Mouse (Mus musculus): ENCODE data around the gene Kras.

The Kras gene

DNA sequence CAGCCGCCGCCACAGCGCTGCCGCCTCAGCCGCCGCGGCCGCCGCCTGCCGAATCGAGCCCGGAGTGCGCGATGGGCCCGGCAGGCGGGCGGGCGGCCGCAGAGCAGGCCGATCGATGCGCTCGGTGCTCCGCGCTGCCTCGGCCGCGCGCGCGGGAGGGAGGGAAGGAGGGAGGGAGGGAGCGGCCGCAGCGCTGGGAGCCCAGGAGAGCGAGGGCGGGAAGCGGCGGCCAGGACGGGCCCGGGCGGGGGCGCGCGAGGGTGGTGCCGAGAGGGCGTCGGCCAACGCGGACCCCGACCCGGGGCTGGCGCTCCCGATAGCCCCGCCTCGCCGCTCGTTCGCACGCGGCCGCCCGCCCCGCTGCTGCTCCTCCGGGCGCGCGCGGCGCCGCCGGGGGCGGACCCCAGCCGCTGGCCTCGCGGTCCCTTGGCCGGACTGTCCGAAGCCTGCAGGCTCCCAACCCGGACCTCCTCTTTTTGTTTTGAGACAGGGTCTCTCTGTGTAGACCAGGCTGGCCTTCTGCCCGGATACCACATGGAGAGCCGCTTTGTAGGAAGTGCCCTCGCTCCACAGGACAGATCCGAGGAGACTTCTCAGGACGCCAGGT is at the start of gene Kras:
Gene Kras, minus strand, starts transcription at position 55 of the 607 bp plus-strand sequence.
- DNase-seq, result peak; percentile 90

DNA sequence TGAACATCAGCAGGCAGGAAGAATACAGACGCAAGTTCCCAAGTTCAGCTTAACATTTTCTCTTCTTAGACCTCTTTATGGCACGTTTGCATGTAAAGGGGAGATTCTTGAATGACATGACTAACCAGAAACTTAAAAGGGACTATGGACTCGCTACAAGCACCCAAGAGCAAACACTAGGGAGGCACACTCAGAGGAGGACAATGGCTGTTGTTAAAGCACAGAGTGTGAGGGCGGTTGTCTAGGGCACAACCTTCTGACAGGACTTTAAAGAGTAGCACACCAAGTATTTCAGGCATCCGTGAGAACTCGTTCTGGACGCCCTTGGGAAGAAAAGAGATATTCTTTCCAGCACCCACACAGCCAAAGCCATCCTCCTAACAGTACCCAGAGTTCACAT is 47.6 kb upstream of the Kras start:
- no peak for DNase-seq

DNA sequence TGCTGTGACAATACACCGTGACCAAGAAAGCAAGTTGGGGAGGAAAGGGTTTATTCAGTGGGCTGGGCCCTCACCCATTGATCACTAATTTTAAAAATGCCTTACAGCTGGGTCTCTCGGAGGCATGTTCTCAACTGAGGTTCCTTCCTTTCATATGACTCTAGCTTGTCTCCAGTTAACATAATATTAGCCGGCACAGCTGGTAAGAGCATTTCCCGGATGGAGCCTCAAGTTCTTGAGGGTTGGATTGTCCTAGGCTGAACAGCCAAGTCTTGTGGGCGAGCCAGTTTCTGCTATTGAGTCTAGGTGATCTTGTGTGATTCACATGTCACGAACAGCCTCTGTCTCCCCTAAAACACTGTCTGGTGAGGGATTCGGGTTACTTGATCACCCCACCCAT is 46.9 kb upstream of the Kras start:
- no peak for DNase-seq

DNA sequence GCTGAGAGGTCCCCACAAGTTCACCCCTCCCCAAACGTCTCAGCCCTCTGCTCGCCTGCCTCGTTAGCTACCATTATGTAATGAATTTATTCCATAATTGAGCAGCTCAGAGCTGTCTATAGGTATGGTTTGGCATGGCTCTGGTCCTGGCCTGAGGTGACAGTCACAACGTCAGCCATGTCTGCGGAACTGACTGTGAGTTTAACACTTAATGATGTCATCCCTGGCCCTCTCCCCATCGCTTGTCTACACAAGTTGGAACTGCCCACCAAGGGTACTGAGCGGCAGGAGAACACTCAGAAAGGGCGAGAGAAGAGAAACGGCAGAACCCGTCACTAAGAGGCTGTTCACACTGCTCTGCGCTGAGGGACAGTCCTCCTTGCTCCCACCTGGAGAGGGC is 45.1 kb upstream of the Kras start:
- DNase-seq, result no peak

DNA sequence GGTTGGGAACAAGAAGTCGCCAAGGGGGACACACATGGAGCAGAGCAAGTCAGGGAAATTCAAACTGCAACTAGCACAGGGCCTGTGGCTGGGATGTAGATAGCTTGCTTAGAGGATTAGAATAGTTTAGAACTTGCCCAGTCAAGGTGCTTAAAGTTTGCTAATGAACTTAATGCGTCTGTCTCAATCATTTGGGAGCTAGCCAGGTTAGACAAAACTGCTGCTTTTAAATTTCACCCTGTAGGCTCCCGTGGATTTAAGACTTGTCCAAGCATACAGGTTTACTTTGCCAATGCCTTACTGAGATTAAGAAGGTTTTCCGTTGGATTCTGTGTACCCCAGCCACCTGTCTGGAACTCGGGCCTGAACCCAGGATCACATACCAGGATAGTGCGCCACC is 43.1 kb upstream of the Kras start:
- DNase-seq, result no peak

DNA sequence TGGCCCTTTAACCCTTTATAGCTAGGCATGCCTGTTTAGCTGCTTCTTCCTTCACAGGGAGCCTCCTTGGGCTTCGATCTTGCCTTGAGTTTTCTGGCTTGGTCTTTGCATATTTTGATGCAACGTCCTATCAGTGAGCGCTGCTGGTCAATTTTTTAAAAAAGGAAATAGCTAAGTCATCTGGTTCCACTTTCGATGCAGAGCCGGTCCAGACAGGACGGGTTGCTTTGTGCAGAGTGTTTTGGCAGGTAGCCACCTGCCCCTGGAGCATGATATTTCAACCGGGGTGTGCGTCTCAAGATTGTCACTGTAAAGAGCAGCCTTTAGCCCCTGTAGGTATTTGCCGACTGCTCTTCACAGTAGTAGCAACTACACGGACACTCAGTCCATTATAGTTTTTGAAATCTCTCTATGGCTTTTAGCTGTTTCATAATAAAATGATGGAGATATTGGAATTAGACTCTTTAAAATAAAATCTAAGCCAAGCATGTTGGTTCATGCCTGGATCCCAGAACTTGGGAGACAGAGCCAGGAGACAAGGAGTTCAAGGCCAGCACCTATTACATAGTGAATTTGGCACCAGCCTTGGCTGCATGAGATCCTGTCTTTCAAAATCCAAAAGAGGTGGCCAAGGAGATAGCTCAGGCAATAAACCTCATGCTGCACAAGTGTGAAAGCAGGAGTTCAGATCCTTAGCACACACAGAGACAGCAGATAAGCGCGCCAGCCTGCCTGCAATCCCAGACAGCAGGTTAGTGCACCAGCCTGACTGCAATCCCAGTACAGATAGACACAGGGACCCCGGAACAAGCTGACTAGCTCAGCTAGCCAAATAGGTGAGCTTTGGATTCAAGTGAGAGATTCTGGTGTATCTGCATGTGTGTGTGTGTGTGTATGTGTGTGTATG is 41.6 kb upstream of the Kras start:
- DNase-seq, result no peak

DNA sequence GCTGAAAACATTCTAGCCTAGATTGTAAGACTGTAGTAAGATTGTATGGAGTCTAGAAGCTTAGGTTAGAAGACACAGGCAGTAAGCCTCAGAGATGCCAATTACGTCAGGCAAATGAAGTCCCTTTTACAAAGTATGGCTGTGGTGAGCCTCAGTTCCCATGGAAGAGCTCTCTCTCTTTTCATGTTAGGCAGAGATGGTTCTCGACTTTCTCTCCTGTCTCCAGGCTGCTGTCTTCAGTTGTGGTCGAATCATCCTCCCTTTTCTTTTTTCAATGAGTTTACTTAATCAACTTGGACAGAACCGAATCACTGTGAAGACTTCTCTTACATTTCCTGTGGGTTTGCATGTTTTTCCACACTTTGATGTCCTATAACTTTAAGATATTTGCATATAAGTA is 35.6 kb upstream of the Kras start:
- no peak for DNase-seq

DNA sequence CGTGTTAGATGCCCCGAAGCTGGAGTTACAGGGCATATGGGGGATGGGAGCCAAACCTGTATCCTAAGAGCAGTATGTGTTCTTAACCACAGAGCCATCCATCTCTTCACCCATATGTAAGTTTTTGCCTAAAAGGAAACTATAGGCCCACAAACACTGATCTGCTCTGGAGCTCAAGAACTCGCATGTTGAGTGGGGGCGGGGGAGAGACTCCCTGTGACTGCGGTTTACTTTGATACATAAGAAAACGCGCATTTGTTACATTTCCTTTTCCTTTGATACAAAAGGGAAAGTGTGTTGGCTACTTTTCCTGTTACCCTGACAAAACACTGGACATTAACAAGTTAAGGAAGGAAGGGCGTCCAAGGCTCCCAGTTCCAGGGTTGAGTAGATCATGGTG is 34.2 kb upstream of the Kras start:
- DNase-seq, result no peak

DNA sequence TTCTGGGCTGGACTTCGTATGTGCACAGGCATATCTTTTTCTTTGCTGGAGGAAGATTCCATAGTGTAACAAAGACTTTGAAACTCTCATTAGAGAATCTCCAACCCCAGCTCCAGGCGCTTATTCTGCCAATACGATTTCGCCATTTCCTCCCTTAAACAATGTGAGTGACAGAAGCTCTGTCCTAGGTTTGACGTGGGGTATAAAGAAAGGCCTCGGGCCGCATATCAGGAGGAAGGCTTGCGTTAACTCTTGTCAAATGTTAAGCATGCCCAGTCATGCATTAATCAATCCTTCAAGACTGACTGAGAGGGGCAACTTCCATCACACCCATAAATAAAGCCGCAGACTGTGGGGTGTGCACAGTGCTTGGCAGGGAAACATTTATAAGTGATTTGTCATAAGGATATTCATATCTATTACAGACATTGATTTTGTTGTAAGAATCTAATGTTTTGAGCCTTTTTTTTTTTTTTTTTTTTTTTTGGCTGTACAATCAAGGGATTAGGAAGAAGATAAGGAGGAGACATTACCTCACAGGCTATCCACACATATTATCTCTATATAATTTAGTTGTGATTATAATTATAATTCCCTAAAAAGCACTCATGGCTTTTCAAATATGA is 27.2 kb upstream of the Kras start:
- DNase-seq, result no peak

DNA sequence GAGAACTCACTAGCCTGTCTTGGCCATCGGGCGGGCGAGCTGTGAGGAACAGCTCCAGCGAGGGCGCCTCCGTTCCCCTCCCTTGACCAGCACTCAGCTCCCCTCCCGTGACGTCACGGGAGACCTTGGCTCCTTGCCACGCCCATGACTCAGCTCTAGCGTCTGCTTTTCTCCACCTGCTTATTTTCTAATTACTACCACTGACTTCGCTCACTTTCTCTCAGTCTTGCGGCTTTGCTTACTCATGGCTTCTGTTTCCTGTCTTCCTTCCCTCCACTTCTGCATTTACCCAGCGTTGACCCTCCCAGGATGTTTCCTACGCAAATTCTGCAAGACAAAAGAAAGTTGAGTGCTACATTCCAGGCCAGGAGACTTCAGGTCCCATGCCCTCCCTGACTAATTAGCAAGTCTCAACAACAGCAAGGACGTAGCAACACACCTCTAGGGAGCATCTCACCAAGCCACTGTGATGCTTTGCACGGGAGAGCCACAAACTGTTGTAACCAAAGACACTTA is 26.3 kb upstream of the Kras start:
- peak; percentile 5 for DNase-seq

DNA sequence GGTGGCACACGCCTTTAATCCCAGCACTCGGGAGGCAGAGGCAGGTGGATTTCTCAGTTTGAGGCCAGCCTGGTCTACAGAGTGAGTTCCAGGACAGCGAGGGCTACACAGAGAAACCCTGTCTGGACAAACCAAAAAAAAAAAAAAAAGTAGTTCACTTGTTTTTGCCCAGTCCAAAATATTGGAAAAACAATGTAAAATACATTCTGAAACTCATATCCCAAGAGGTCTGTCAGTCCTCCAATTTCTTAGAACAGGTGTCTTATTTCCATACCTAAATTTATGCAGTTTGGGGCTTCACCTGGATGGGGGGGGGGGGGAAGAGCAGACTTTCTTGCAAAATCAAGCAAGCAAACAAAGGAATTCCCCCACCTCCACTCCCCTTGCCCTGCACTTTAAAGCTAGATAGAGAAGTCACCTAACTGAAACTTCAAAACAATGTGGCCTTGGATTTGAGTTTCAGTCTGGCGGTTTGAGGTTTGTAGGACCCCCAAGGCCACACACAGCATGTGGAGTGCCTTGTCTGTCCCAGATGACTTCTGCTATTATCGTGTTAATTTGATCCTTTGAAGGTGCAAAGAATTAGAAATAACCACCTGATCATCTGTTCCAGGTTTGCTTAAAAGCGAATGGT is 25.7 kb upstream of the Kras start:
- DNase-seq, result no peak

DNA sequence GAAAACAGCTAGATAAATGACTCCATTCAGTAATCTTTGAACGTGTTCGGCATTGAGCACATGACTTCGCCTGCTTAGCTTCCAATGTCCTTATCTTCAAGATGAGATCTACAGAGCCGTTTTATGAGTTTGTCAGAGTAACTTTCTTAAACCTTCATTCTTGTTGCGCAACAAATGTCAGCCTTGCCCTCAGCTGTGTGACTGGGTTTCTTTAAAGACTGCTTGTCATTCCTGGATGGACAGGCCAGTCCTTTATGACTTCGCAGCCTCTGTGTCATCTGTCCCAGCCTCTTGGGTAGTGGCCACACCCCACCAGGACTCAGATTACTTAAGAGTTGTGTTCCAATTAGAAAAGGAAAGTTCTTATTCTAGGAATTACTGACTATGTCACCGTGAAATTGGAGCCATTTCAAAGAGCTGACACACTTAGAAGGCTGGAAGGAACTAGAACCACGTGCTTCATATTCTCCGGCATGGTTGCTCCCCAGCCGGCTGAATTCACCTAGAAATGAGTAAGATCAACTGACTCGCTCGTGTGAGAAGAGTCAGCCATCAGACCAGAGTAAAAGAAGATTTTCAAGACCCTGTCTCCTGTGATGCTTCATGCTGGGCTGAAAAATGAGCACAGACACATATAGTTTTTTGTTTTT is 24.1 kb upstream of the Kras start:
- no peak for DNase-seq

DNA sequence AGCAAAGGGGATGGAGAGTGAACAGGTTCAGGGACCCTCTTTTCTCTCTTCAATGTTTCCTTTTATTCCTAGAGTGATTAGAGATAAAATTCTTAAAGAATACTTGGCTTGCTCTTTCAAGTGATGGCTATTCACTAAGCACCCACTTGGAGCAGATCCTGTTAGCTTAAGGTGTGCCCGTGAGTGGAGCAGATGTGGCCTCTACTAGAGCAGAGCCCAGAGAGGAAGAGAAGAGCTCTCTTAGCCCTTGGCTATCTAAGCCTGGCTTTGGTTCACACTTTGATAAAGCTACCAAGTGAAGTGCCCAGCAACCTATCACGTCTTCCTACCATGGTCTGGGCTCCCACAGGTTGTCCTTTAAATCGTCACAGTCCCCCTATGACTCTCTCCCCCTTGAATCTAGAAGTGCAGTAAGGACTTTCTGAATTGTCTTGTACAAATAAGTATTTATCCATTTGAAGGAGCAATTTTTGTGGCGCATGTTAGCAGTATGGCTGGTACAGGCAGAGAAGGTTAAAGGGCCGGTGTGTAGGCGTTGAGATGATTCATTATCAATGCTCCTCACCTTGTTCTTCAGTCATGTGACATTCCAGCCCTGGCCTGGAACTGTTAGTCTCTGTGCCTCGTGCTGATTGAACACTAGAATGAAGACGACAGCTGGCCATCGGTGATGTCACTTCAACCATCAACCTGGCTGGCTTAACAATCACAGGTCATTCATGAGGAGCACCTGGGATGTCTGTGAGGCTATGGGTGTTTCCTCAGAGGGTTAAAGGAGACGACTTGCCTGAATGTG is 22.3 kb upstream of the Kras start:
- no peak for DNase-seq

DNA sequence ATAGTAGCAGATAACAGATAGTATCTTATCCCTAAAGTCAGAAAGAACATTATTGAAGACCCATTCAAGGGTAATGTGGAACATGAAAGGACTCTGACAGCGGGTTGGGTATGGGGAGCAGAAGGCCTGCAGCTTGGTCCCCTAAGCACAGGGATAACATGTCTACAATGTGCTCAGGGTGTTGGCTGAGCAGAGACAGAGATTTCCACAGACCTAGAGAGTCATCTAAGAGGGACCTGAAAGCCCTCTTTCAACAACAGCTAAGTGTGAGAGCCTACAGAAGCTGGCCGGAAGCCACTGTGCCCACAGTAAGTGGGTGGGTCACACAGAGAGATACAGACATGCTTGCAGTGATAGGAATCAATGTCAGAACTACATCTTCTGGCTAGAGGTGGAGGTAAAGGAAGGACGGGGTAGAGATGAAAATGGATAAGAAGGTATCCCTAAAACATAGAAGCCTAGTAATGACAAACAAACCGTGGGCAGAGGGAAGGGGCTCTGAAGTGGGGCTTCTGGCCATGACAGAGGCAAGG is 19.3 kb upstream of the Kras start:
- DNase-seq, result no peak

DNA sequence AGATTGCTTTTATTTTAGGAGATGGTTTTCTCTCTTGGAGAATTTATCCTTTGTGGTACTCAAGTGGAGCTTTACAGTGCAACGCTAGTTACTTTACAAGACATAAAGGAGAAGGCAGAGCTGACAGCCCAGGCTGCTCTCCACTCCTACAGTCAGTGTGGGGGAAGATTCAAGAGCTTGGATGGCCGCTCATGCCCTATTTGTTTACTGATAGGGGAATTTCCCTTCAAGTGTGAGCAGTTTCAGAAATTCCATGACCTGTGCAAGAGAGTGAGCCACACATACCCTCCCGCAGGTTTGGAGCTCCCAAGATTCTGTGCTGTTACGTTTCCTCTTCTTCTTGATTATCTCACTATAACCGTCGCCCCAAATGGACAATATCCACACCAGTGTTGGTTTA is 17.7 kb upstream of the Kras start:
- no peak for DNase-seq

DNA sequence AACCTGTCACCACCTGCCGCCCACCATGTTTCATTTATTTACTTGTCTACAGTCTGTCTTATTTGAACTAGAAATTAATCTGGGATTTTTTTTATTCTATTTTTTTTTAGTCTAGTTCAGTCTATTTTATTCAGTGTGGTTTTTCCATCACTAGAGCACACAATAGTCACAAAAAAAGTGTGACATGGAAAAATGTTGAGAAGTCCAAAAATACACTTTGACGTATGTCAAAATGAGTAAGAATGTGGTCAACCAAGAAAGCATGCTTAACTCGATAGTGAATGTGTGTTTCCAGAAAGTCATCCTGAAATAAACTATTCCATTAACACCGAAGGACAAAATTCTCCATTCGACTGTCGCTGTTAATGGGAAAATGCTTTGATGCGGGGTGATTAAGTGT is 12.3 kb upstream of the Kras start:
- DNase-seq, result no peak

DNA sequence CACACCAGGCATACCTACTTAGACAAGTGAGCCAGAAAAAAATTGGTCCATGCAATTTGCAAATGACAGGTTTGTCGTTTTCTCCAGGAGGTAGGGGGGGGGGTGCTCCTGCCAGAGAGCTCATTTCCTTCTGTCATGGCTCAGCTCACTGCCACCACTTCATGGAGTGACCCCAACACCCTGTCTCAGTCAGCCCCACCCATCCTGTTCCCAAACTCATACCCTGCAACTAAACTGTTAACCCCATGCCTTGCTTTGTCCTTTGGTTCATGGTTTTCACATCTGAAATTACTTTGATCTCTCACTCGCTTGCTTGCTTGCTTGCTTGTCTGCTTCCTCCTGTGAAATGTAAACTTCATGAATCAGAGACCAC is 6.6 kb upstream of the Kras start:
- DNase-seq, result no peak

DNA sequence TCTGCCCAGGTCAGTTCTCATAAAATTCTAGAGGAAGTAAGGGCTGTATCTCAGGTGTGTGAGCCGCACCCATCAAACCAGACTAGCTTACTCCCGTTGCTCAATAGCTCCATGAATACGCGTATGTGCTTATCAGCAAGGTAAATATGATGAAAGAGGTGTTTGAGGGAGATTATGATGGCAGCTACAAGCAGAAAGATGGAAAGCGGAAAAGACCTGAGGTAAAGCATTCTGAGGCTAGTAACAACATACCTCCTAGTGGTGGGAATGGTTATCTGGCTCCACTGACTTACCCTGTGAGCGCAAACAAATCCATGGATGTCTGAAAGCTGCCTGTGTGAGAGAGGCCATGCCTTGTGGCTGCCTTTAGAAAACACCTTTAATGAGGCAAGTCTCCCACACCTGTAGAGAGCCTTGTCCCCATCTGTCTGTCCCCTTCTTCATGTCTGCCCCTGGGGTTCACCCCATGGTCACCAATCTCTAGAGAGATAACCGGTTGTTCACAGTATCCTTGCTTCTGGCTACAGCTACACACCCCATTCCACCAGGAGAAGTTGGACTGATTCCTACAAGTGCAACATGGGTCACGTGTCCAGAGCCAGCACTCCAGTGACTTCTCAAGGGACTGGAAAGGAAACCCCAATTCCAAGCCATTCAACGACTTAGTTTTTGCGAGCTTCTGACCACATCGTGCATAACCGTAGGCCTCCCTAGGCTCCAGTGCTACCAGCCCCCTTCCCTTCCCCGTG is 6.1 kb upstream of the Kras start:
- no peak for DNase-seq

DNA sequence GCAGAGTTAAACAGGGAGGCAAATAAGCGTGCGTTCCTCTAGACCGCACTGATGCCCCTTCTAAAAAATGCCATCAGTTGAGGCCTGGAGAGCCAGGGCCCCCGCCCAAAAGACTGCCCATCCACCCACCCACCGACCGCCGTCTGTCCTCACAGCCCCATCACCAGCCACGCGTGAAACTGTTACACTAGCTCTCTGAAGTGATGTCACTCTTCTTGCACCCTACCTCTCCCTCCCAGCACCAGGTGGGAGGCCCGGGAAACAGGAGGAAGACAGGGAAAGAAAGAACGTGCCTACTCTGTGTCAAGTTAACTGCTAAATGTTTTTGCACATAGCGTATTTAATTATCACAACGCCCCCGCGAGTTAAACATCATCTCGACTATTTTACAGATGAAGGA is 781 bp upstream of the Kras start:
- peak; percentile 68 for DNase-seq

DNA sequence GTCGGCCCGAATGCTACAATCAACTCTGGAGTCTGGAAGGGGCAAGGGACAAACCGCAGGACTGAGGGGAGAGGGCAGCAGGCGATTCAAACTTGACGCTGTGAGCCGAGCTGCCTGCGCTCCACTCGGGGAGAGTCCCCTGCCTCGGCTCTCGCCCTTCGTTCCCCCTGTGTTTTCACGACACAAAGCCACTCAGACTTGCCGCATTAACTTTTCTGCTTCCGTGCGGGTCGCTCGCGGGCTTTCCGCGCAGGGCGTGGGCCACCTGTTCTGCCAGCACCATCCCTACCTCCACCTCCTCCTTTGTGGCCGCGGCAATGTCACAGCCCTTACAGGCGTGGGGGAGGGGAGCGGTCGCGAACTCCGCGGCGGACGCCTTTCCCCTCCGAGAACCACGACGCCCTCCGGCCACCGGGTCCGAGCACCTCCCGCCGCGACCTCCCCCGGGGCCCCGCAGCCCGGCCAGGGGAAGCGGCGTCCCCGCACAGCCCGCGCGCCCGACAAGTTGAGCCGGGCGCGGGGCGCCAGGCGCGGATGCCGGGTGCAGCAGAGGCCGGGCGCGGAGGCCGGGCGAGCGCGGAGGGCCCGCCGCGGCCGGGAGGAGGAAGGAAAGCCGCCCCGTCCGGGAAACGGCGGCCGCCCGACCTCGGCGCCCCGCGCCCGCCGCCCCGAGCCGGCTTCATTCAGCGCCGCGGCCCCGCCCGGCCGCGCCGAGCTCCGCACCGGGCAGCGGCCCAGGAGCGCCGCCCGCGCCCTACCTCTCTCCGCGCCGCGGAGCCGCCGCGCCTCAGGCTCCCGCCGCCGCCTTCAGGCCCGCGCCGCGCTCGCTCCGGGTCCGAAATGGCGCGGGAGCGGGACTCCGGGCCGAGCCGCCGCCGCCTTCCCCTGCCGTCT is 501 bp downstream of the Kras start:
- peak; percentile 46 for DNase-seq

Data from right cerebral cortex, adult 18-20 months (tissue).